Mouse (Mus musculus) embryonic facial prominence, embryonic 14.5 days (tissue): ENCODE measurements at regions not wholly inside any gene's neighbourhood (a gene's known extent, or its start where the extent isn't known, plus 50 kb on each side); places are given as distances from the start of the nearest gene placed in this dataset.

Experiments
- ATAC-seq: fragments of 200-750 bp; cut with Nextera tagmentation; 2 replicates; pipeline ENCODE4 v1.8.0; 2017; ENCODE audit warnings: low read depth, moderate number of reproducible peaks, moderate TSS enrichment
- DNase-seq: peaks from one replicate; pipeline ENCODE4 v3.0.0-alpha.2; 2015; ENCODE audit warnings: low spot score
- H3K27ac ChIP-seq: fragments of 300-500 bp; sonication (generic); replicated peaks from 2 replicates; pipeline ENCODE4 v1.5.1; 2014; ENCODE audit warnings: low read depth, mild to moderate bottlenecking, low read length, moderate library complexity
- H3K27me3 ChIP-seq: fragments of 300-500 bp; sonication (generic); replicated peaks from 2 replicates; pipeline ENCODE4 v1.6.1; 2014; ENCODE audit warnings: low read length; ENCODE audit not compliant: control insufficient read depth, insufficient read depth
- H3K36me3 ChIP-seq: fragments of 300-500 bp; sonication (generic); 2 replicates; pipeline ENCODE4 v1.6.1; 2014; ENCODE audit warnings: low read length, mixed read lengths; ENCODE audit not compliant: control insufficient read depth, insufficient read depth
- H3K4me1 ChIP-seq: fragments of 300-500 bp; sonication (generic); 2 replicates; pipeline ENCODE4 v1.6.1; 2014; ENCODE audit warnings: antibody characterized with exemption, low read length; ENCODE audit not compliant: control insufficient read depth, insufficient read depth
- H3K4me2 ChIP-seq: fragments of 300-500 bp; sonication (generic); 2 replicates; pipeline ENCODE4 v1.6.1; 2014; ENCODE audit warnings: low read depth, mild to moderate bottlenecking, low read length, moderate library complexity, mixed read lengths
- H3K4me3 ChIP-seq: fragments of 300-500 bp; sonication (generic); 2 replicates; pipeline ENCODE4 v1.5.1; 2014; ENCODE audit warnings: low read depth, mild to moderate bottlenecking, low read length
- H3K9ac ChIP-seq: fragments of 300-500 bp; sonication (generic); 2 replicates; pipeline ENCODE4 v1.6.1; 2014; ENCODE audit warnings: low read depth, mild to moderate bottlenecking, low read length, moderate library complexity, mixed read lengths
- H3K9me3 ChIP-seq: fragments of 300-500 bp; sonication (generic); 2 replicates; pipeline ENCODE4 v1.6.1; 2016; ENCODE audit warnings: low read length; ENCODE audit not compliant: control insufficient read depth
- WGBS: fragments of 180-500 bp; shearing (Covaris S2); extraction: QIAGEN DNeasy Blood & Tissue Kit; methylation state at CpG from one replicate; pipeline ENCODE4 v1.1.7; 2014; 5-methylcytosine and 5-hydroxymethylcytosine counted together

DNA sequence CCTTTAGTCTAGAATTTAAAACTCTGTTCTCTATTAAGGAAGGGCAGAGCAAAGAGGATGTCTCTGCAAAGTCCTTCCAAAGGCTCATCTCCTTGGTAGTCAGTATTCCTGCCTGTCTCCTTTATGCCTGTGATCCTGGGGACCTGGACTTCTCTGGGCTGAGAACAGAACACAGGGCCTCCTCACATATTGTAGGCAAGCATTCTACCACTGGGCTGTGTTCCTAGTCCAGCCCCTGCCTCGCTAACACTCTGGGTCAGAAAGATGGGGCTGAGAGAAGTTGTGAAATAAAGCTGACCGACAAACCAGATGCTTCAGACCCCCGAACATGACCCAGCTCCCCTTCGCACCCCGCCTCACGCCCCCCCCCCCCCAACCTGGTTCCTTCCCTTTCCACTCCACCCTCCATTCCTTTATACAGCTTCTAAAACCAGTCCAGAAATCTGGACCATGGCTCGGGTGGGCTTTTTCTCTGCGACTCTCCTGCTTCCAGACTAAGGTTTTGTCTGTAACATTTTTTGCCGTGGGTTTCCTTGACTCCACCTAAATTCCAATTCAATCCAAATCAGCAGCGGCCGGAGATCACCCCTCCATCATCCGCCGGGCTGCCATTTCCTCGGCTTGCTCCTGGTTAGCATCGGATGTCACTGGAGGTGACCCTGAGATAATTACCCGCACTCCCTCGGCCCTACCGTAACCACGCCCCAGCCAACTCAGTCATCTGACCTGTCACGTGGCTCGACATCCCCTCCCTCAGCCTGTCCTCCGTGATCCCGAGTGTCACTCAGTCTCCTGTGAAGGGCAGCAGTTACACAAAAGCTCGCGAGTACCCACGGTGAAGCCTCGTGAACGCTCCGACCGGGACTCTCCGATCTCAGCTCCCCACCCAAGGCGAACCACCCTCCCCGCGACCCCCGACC is 89.3 kb upstream of the Synm start:
- peak overlapping the region; percentile 61; the same call in 1 of the 2 replicates for H3K27ac ChIP-seq
- DNase-seq, result peak; percentile 91
- H3K27me3 ChIP-seq, result 0 out of 2 replicates have a peak, but pooled peaks cover 3% of the 10 kb centered on the region
- H3K9ac ChIP-seq, result peak overlapping the region; percentile 74
- H3K4me3 ChIP-seq, result peak overlapping the region; percentile 47
- WGBS, result 2% methylated on average over 33 of the region's 35 CpGs
- H3K36me3 ChIP-seq, result no peaks in the 10 kb centered on the region
- H3K9me3 ChIP-seq, result no peaks in the 10 kb centered on the region
- peak overlapping the region; percentile 73 for H3K4me2 ChIP-seq
- peak; percentile 91 for ATAC-seq
- no peaks in the 10 kb centered on the region for H3K4me1 ChIP-seq

GRCm38 (mm10) chr7:67846796-67847195 is 87.3 kb upstream of the Synm start:
- DNase-seq (peak; percentile 41), ATAC-seq (peak; percentile 81; the same call in 1 of the 2 replicates)
- H3K36me3 ChIP-seq, result no peaks in the 10 kb centered on the region
- H3K27me3 ChIP-seq, result 0 out of 2 replicates have a peak, but pooled peaks cover 3% of the 10 kb centered on the region
- H3K9ac ChIP-seq, result no peak overlapping the region
- no peaks in the 10 kb centered on the region for H3K4me1 ChIP-seq
- H3K4me3 ChIP-seq, result no peak overlapping the region
- H3K4me2 ChIP-seq, result no peak overlapping the region
- WGBS, result 9% methylated on average over 8 of the region's 8 CpGs
- no peak overlapping the region for H3K27ac ChIP-seq
- no peaks in the 10 kb centered on the region for H3K9me3 ChIP-seq

DNA sequence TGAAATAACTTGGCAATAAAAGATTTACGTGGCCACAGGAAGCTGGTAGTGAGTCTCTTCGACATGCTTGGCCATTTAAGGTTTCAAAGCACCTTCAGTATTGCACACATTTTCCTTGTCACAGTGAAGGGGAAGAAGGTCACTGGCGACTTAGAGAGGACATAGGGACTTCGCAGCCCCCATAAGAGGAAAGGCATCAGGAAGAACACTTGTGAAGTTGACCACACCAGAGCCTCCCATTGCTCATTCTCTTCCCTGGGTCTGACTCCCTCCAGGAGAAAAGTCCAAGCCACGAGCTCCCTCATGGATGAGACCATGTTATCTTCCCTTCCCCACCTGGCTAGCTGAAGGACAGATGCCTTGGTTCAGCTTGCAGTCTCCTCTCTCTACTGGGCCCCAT is 77.4 kb upstream of the Synm start:
- Histone ChIP-seq H3K9ac (no peak overlapping the region), H3K9me3 (peaks cover 5% of the 10 kb centered on the region; the same call in 1 of the 2 replicates), H3K4me3 (no peak overlapping the region), H3K36me3 (no peaks in the 10 kb centered on the region), H3K4me2 (no peak overlapping the region), H3K27ac (no peak overlapping the region), H3K4me1 (peaks cover 9% of the 10 kb centered on the region; the same call in 1 of the 2 replicates), H3K27me3 (no peaks in the 10 kb centered on the region)
- WGBS, result 87% methylated on average over 5 of the region's 5 CpGs
- ATAC-seq (no peak), DNase-seq (no peak)

GRCm38 (mm10) chr7:67836117-67836949 is 76.8 kb upstream of the Synm start:
- Histone ChIP-seq H3K27ac (peak overlapping the region; percentile 59; the same call in 1 of the 2 replicates), H3K4me1 (peaks cover 9% of the 10 kb centered on the region; the same call in 1 of the 2 replicates), H3K27me3 (no peaks in the 10 kb centered on the region), H3K36me3 (no peaks in the 10 kb centered on the region), H3K9ac (no peak overlapping the region), H3K9me3 (peaks cover 5% of the 10 kb centered on the region; the same call in 1 of the 2 replicates), H3K4me3 (no peak overlapping the region), H3K4me2 (no peak overlapping the region)
- ATAC-seq (peak; percentile 85), DNase-seq (peak; percentile 81)
- 62% methylated on average over 18 of the region's 18 CpGs for WGBS

GRCm38 (mm10) chr7:67831738-67832137 is 72.2 kb upstream of the Synm start:
- 83% methylated on average over 2 of the region's 2 CpGs for WGBS
- ATAC-seq, result no peak
- Histone ChIP-seq H3K9me3 (peaks cover 5% of the 10 kb centered on the region; the same call in 1 of the 2 replicates), H3K9ac (no peak overlapping the region), H3K27me3 (no peaks in the 10 kb centered on the region), H3K4me3 (no peak overlapping the region), H3K4me1 (peaks cover 15% of the 10 kb centered on the region; the same call in 1 of the 2 replicates), H3K4me2 (no peak overlapping the region), H3K27ac (no peak overlapping the region), H3K36me3 (no peaks in the 10 kb centered on the region)
- no peak for DNase-seq

DNA sequence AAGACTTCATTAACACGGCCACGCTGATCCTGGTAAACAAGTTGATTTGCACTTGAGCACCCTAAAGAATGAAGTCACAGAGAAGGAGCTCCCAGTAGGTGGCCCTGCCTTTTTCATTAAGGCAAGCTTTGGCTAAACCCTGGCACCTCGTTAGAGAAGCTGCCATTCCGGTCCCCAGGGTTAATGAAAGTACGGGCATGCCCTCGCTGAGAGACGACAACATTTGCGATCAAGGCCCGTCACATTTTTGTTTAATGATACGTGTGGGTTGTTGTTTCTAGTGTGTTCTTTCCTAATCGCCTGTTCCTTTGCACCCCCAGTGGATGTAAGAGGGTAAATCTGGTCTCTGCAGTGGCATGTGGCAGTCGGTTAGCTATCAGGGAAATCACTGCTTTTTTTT is 67.8 kb upstream of the Synm start:
- ATAC-seq (no peak), DNase-seq (peak; percentile 34)
- Histone ChIP-seq H3K4me1 (peaks cover 13% of the 10 kb centered on the region), H3K9me3 (no peaks in the 10 kb centered on the region), H3K27me3 (no peaks in the 10 kb centered on the region), H3K4me2 (no peak overlapping the region), H3K27ac (peak overlapping the region; percentile 57), H3K4me3 (no peak overlapping the region), H3K36me3 (no peaks in the 10 kb centered on the region), H3K9ac (no peak overlapping the region)
- WGBS, result 49% methylated on average over 12 of the region's 12 CpGs

DNA sequence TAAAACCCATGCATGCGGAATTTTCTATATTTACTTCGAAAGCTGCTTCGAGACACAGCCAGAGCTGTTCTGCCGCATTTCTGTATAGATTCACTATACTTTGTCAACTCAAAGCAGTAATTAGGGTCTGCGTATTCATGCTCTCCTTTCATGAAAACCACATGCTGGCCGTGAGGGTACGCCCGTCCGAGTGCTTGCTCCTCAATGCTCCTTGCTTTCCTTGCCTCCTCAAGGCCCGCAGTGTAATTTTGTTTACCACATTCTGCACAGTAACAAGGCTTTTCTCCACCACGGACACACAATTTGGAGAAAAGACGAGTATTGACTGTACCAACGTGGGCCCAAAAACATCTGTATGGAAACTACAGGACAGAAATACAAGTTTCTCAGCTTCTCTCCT is 67.4 kb upstream of the Synm start:
- Histone ChIP-seq H3K9me3 (no peaks in the 10 kb centered on the region), H3K4me2 (no peak overlapping the region), H3K4me1 (peaks cover 13% of the 10 kb centered on the region), H3K27ac (peak overlapping the region; percentile 57), H3K27me3 (no peaks in the 10 kb centered on the region), H3K36me3 (no peaks in the 10 kb centered on the region), H3K9ac (no peak overlapping the region), H3K4me3 (no peak overlapping the region)
- ATAC-seq (peak; percentile 47; the same call in 1 of the 2 replicates), DNase-seq (peak; percentile 71)
- WGBS, result 42% methylated on average over 13 of the region's 13 CpGs

GRCm38 (mm10) chr7:67826368-67826767 is 66.8 kb upstream of the Synm start:
- Histone ChIP-seq H3K4me2 (no peak overlapping the region), H3K4me3 (no peak overlapping the region), H3K27ac (0 out of 2 replicates have a peak overlapping the region, but pooled peaks have one; percentile 22), H3K9me3 (no peaks in the 10 kb centered on the region), H3K36me3 (no peaks in the 10 kb centered on the region), H3K9ac (no peak overlapping the region), H3K4me1 (peaks cover 13% of the 10 kb centered on the region), H3K27me3 (no peaks in the 10 kb centered on the region)
- DNase-seq (no peak), ATAC-seq (no peak)
- WGBS, result 45% methylated on average over 6 of the region's 6 CpGs
